11 mouse cellular contexts compared by ENCODE assay signal in genomic region chr17:67741229-67741628, GRCm38 (mm10). TPM values are rescaled to one million over a fixed set of nuclear protein-coding genes. Genes with fewer than 3 reads are reported as not detected.
DNase-seq lines count a peak whose midpoint lies in the region; ATAC-seq and TF ChIP-seq lines count a peak whose summit lies in the region.
"Not testable (repeated sequence)": the region's sequence is repeated elsewhere in the genome, so short reads cannot be mapped to it uniquely, and the experiment has no call there.
"Had no signal": no experiment of that assay in that cellular context is flagged by ENCODE, and none has a peak within 500 bp of the region (broad histone marks: within the 10 kb centered on the region; RNA-seq: fewer than 3 reads in every experiment).

No protein-coding gene starts in this region.

- not testable (repeated sequence) for H3K27me3 ChIP-seq in G1E (ENCODE audit: insufficient read depth, low read length); hindbrain, embryonic 11.5 days (ENCODE audit: control insufficient read depth, insufficient read depth, low read length); kidney, postnatal 0 days (ENCODE audit: insufficient read depth, low read length); liver, embryonic 11.5 days (replicated peaks; ENCODE audit: control insufficient read depth, insufficient read depth, low read length)

- not testable (repeated sequence) for H3K36me3 ChIP-seq in G1E (replicated peaks); hindbrain, embryonic 11.5 days (ENCODE audit: control insufficient read depth, insufficient read depth, low read length); kidney, postnatal 0 days (ENCODE audit: insufficient read depth, low read length); liver, embryonic 11.5 days (ENCODE audit: control insufficient read depth, insufficient read depth, low read length)

- not testable (repeated sequence) for TF ChIP-seq CTCF in G1E (IDR thresholded peaks at IDR 0.05; ENCODE audit: low read depth, low read length); kidney, postnatal 0 days (IDR thresholded peaks at IDR 0.05; ENCODE audit: low read depth)

- DNase-seq in G1E (ENCODE audit: low spot score) = not testable (repeated sequence)
- DNase-seq in embryo, embryonic 9.5 days (ENCODE audit: extremely low spot score) = peak; percentile 63
- peak; percentile 44 for DNase-seq in hindbrain, embryonic 11.5 days (ENCODE audit: low spot score)
- peak; percentile 44 for DNase-seq in kidney, postnatal 0 days (ENCODE audit: low spot score)
- peak; percentile 87 for DNase-seq in liver, embryonic 11.5 days (ENCODE audit: low spot score)
- DNase-seq in retina, embryonic 14.5 days (ENCODE audit: low spot score) = peak; percentile 57

- H3K27ac ChIP-seq in hindbrain, embryonic 11.5 days (ENCODE audit: low read depth, low read length); kidney, postnatal 0 days; liver, embryonic 11.5 days (ENCODE audit: low read depth, low read length): not testable (repeated sequence)

- peak; percentile 62 for ATAC-seq in G1E (ENCODE audit: extremely low read depth, insufficient number of reproducible peaks, low FRiP score, poor library complexity, severe bottlenecking)
- ATAC-seq in hindbrain, embryonic 11.5 days (ENCODE audit: low FRiP score); kidney, postnatal 0 days (replicated peaks; ENCODE audit: low FRiP score, low read depth); liver, embryonic 11.5 days (replicated peaks; ENCODE audit: low FRiP score): not testable (repeated sequence)
- peak; percentile 79 for ATAC-seq in monocyte, adult 5-6 weeks (replicated peaks; ENCODE audit: insufficient number of reproducible peaks, low FRiP score, low TSS enrichment, poor library complexity, severe bottlenecking)

- H3K4me1 ChIP-seq in G1E (ENCODE audit: insufficient read depth, low read depth, low read length); hindbrain, embryonic 11.5 days (replicated peaks; ENCODE audit: control insufficient read depth, insufficient read depth, low read length); kidney, postnatal 0 days (replicated peaks; ENCODE audit: insufficient read depth, low read length); liver, embryonic 11.5 days (replicated peaks; ENCODE audit: control insufficient read depth, insufficient read depth, low read length): not testable (repeated sequence)

- not testable (repeated sequence) for H3K4me2 ChIP-seq in hindbrain, embryonic 11.5 days (replicated peaks; ENCODE audit: low read depth, low read length); kidney, postnatal 0 days (ENCODE audit: low read length); liver, embryonic 11.5 days

- not testable (repeated sequence) for H3K9ac ChIP-seq in hindbrain, embryonic 11.5 days (ENCODE audit: low read depth, low read length); kidney, postnatal 0 days (ENCODE audit: low read depth, low read length); liver, embryonic 11.5 days (ENCODE audit: low read depth, low read length)

- peaks cover 53% of the 10 kb centered on the region for H3K9me3 ChIP-seq in G1E (replicated peaks)
- not testable (repeated sequence) for H3K9me3 ChIP-seq in hindbrain, embryonic 11.5 days (ENCODE audit: control insufficient read depth, low read length); kidney, postnatal 0 days (replicated peaks; ENCODE audit: low read length); liver, embryonic 11.5 days (ENCODE audit: control insufficient read depth, low read length)

- H3K4me3 ChIP-seq in G1E (ENCODE audit: low read depth, low read length); hindbrain, embryonic 11.5 days (ENCODE audit: low read depth, low read length); kidney, postnatal 0 days (replicated peaks; ENCODE audit: low read depth, low read length); liver, embryonic 11.5 days (ENCODE audit: low read depth, low read length): not testable (repeated sequence)

RNA-seq across cellular contexts. Expression of gene Lama1, which starts 44.2 kb away (rescaled TPM):
- total RNA-seq in G1E (2014; fragmentation: Nextera tagmentation) (not detected in 2 replicates), G1E (2017) (under 0.01 and 0.05 TPM in 2 replicates)
- polyA plus RNA-seq in G1E (2012) = not detected in 2 replicates
- 15.5 and 22.1 TPM in 2 replicates for polyA plus RNA-seq in hindbrain, embryonic 11.5 days (2014; fragmentation: Nextera tagmentation; extraction: Ambion mirVana)
- polyA plus RNA-seq in kidney, postnatal 0 days (2015; fragmentation: Nextera tagmentation; extraction: Ambion mirVana) = 20.1 and 24.9 TPM in 2 replicates
- 2.8 and 4.3 TPM in 2 replicates for polyA plus RNA-seq in liver, embryonic 11.5 days (2014; fragmentation: Nextera tagmentation; extraction: Ambion mirVana)
- not detected in 3 replicates for total RNA-seq in monocyte, adult 5-6 weeks (2017)
- total RNA-seq: granulocyte monocyte progenitor cell, adult 5-6 weeks; MEL had no signal
- polyA plus RNA-seq: activated CD4-positive, CD25-positive, alpha-beta regulatory T cell, adult 4 months; C2C12 had no signal
